Mouse (Mus musculus): ENCODE measurements around the gene Mettl8.

DNA sequence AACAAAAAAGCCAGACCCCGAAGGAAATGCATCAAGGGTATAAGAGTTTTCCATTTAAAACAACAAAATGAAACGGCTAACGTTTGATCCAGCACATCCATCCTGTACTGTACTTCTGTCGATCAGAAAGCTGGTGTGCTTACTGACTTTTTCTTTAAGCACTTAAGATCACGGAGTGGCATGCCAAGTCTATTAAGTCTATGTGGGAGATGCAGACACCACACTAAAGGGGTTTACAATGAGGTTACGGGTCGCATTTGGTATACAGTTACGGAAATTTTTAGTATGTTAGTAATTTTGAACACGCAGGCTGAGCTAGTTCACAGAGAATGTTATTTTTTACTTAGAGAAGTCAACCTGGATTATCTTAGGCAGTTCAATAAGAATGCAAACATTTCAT is 667 bp downstream of the Mettl8 start:
- no peak for TF ChIP-seq CTCF (IDR thresholded peaks at IDR 0.05; ENCODE audit: low read depth)
- no peak for TF ChIP-seq EP300 (IDR thresholded peaks at IDR 0.05; ENCODE audit: low read depth)
